ENCODE assay signal across 11 mouse cellular contexts in the genomic region with DNA sequence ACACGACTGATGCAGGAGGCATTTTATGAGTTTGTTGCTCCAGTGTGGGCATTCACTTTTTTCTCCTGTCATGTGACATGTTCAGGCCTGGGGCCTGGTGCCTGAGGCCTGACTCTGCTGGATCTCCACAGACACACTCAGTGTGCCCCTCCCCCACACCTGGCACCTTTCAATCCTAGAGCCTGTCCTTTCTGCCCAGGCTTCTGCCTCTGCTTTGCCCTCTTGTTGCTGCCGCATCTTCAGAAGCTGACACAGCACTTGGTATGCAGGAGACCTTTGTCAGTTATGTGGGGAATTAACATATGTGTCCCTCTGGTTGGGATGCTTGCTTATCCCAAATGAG.
A peak's percentile ranks its signal among the peaks of the same experiment; 100 is the strongest.
DNase-seq lines count a peak whose midpoint lies in the region; ATAC-seq and TF ChIP-seq lines count a peak whose summit lies in the region.
"Had no signal": no experiment of that assay in that cellular context is flagged by ENCODE, and none has a peak within 500 bp of the region (broad histone marks: within the 10 kb centered on the region; RNA-seq: fewer than 3 reads in every experiment).

No protein-coding gene starts in this region.

- DNase-seq in cerebellum, adult 18-20 months = peak; percentile 28 to 31
- no peak for DNase-seq in cerebellum, adult 9-11 months
- DNase-seq in ES-CJ7 (ENCODE audit: low read depth, low spot score) = peak; percentile 23
- no peak for DNase-seq in forebrain, embryonic 14.5 days (ENCODE audit: low spot score)
- no peak for DNase-seq in midbrain, embryonic 10.5 days (ENCODE audit: low spot score)
- DNase-seq in adrenal gland, postnatal 10 days = no peak
- no peak for DNase-seq in lung, adult 2 months
- no peak for DNase-seq in kidney, adult 2 months
- DNase-seq: layer of hippocampus, postnatal 36 days had no signal

- peaks cover 4% of the 10 kb centered on the region; the same call in 1 of the 2 replicates for H3K4me1 ChIP-seq in forebrain, embryonic 14.5 days (ENCODE audit: control insufficient read depth, insufficient read depth, low read length)
- peaks cover 11% of the 10 kb centered on the region for H3K4me1 ChIP-seq in midbrain, embryonic 10.5 days
- H3K4me1 ChIP-seq in lung, adult 2 months (ENCODE audit: control insufficient read depth, insufficient read depth, low read length) = no peaks in the 10 kb centered on the region
- H3K4me1 ChIP-seq in kidney, adult 2 months (ENCODE audit: control insufficient read depth, insufficient read depth, low read length) = no peaks in the 10 kb centered on the region
- H3K4me1 ChIP-seq: liver, embryonic 15.5 days had no signal

- H3K27me3 ChIP-seq in forebrain, embryonic 14.5 days (replicated peaks; ENCODE audit: control insufficient read depth, insufficient read depth, low read length) = no peaks in the 10 kb centered on the region
- no peaks in the 10 kb centered on the region for H3K27me3 ChIP-seq in midbrain, embryonic 10.5 days (ENCODE audit: low read depth, poor library complexity, severe bottlenecking)
- no peaks in the 10 kb centered on the region for H3K27me3 ChIP-seq in kidney, adult 2 months (replicated peaks; ENCODE audit: control insufficient read depth, insufficient read depth, low read length)
- H3K27me3 ChIP-seq: liver, embryonic 15.5 days; stomach, embryonic 15.5 days had no signal

- no peak overlapping the region for H3K4me2 ChIP-seq in forebrain, embryonic 14.5 days (ENCODE audit: low read length)
- H3K4me2 ChIP-seq: liver, embryonic 15.5 days had no signal

- H3K27ac ChIP-seq in forebrain, embryonic 14.5 days (ENCODE audit: low read depth, low read length) = peak overlapping the region; percentile 48; the same call in 1 of the 2 replicates
- H3K27ac ChIP-seq in midbrain, embryonic 10.5 days (replicated peaks) = peak overlapping the region; percentile 43; the same call in 1 of the 2 replicates
- no peak overlapping the region for H3K27ac ChIP-seq in kidney, adult 2 months (ENCODE audit: insufficient read depth, low read depth, low read length)
- H3K27ac ChIP-seq: liver, embryonic 15.5 days had no signal

- H3K4me3 ChIP-seq in forebrain, embryonic 14.5 days (ENCODE audit: low read depth, low read length) = no peak overlapping the region
- no peak overlapping the region for H3K4me3 ChIP-seq in midbrain, embryonic 10.5 days
- no peak overlapping the region for H3K4me3 ChIP-seq in lung, adult 2 months (replicated peaks; ENCODE audit: extremely low read depth, low read depth, low read length)
- H3K4me3 ChIP-seq in kidney, adult 2 months (ENCODE audit: insufficient read depth, low read depth, low read length) = no peak overlapping the region
- H3K4me3 ChIP-seq: liver, embryonic 15.5 days; stomach, embryonic 15.5 days had no signal

- 60% methylated on average over 2 of the region's 2 CpGs for WGBS in forebrain, embryonic 14.5 days
- WGBS in midbrain, embryonic 10.5 days = 81% methylated on average over 2 of the region's 2 CpGs
- WGBS in lung, adult 2 months = 66% methylated on average over 2 of the region's 2 CpGs
- 61% methylated on average over 2 of the region's 2 CpGs for WGBS in kidney, adult 2 months

- TF ChIP-seq POLR2A in lung, adult 2 months (IDR thresholded peaks at IDR 0.05; ENCODE audit: borderline replicate concordance, extremely low read depth, low read depth, low read length) = no peak
- TF ChIP-seq POLR2A in kidney, adult 2 months (IDR thresholded peaks at IDR 0.05; ENCODE audit: low read depth, low read length) = no peak

- no peaks in the 10 kb centered on the region for H3K9me3 ChIP-seq in forebrain, embryonic 14.5 days (replicated peaks; ENCODE audit: control insufficient read depth, low read length)
- no peaks in the 10 kb centered on the region for H3K9me3 ChIP-seq in midbrain, embryonic 10.5 days (replicated peaks)
- H3K9me3 ChIP-seq: liver, embryonic 15.5 days; stomach, embryonic 15.5 days had no signal

- no peak overlapping the region for H3K9ac ChIP-seq in forebrain, embryonic 14.5 days (ENCODE audit: low read length)
- H3K9ac ChIP-seq: liver, embryonic 15.5 days; stomach, embryonic 15.5 days had no signal

- TF ChIP-seq CTCF in lung, adult 2 months (IDR thresholded peaks at IDR 0.05; ENCODE audit: insufficient read depth, low read length) = no peak
- TF ChIP-seq CTCF in kidney, adult 2 months (conservative IDR thresholded peaks at IDR 0.05; ENCODE audit: insufficient read depth, insufficient read length, low read depth, low read length) = no peak

- ATAC-seq in forebrain, embryonic 14.5 days = 0 out of 2 replicates have a peak, but pooled peaks have one; percentile 18

- no peaks in the 10 kb centered on the region for H3K36me3 ChIP-seq in forebrain, embryonic 14.5 days (ENCODE audit: control insufficient read depth, insufficient read depth, low read length)
- no peaks in the 10 kb centered on the region for H3K36me3 ChIP-seq in midbrain, embryonic 10.5 days
- H3K36me3 ChIP-seq in kidney, adult 2 months (ENCODE audit: control insufficient read depth, insufficient read depth, low read length) = no peaks in the 10 kb centered on the region
- H3K36me3 ChIP-seq: liver, embryonic 15.5 days; stomach, embryonic 15.5 days had no signal

Comparison
In these comparisons a context has a peak if more than half of its experiments do, and no peak if none do; other contexts are left out.
1. DNase-seq: peak in cerebellum, adult 18-20 months (2 of 2) and ES-CJ7 (single experiment); none in cerebellum, adult 9-11 months (single experiment), forebrain, embryonic 14.5 days (single experiment), midbrain, embryonic 10.5 days (single experiment), adrenal gland, postnatal 10 days (single experiment), lung, adult 2 months (single experiment) and kidney, adult 2 months (single experiment).